Mouse (Mus musculus) embryonic facial prominence, embryonic 13.5 days (tissue): ENCODE measurements at regions not wholly inside any gene's neighbourhood (a gene's known extent, or its start where the extent isn't known, plus 50 kb on each side); places are given as distances from the start of the nearest gene placed in this dataset.
"Not testable (repeated sequence)": the region's sequence is repeated elsewhere in the genome, so short reads cannot be mapped to it uniquely, and the experiment has no call there.

Experiments used
- ATAC-seq: fragments of 200-750 bp; cut with Nextera tagmentation; 2 replicates; pipeline ENCODE4 v1.8.0; 2017; ENCODE audit warnings: low read depth; ENCODE audit not compliant: insufficient number of reproducible peaks, insufficient read depth, low FRiP score, low TSS enrichment
- H3K27ac ChIP-seq: fragments of 300-500 bp; sonication (generic); 2 replicates; pipeline ENCODE4 v1.5.1; 2015; ENCODE audit warnings: moderate library complexity, mild to moderate bottlenecking, inconsistent platforms
- H3K27me3 ChIP-seq: fragments of 300-500 bp; sonication (generic); 2 replicates; pipeline ENCODE4 v1.6.1; 2015; ENCODE audit warnings: mild to moderate bottlenecking, inconsistent platforms
- H3K36me3 ChIP-seq: fragments of 300-500 bp; sonication (generic); 2 replicates; pipeline ENCODE4 v1.6.1; 2015; ENCODE audit warnings: mild to moderate bottlenecking, inconsistent platforms
- H3K4me1 ChIP-seq: fragments of 300-500 bp; sonication (generic); 2 replicates; pipeline ENCODE4 v1.6.1; 2015; ENCODE audit warnings: inconsistent platforms
- H3K4me2 ChIP-seq: fragments of 300-500 bp; sonication (generic); 2 replicates; pipeline ENCODE4 v1.6.1; 2015; ENCODE audit warnings: moderate library complexity, mild to moderate bottlenecking, inconsistent platforms
- H3K4me3 ChIP-seq: fragments of 300-500 bp; sonication (generic); 2 replicates; pipeline ENCODE4 v1.5.1; 2015; ENCODE audit warnings: mild to moderate bottlenecking, inconsistent platforms
- H3K9ac ChIP-seq: fragments of 300-500 bp; sonication (generic); 2 replicates; pipeline ENCODE4 v1.6.1; 2015; ENCODE audit warnings: mild to moderate bottlenecking, inconsistent platforms
- H3K9me3 ChIP-seq: fragments of 300-500 bp; sonication (generic); 2 replicates; pipeline ENCODE4 v1.6.1; 2016; ENCODE audit warnings: inconsistent platforms
- WGBS: fragments of 180-500 bp; shearing (Covaris S2); methylation state at CpG from one replicate; pipeline ENCODE4 v1.1.7; 2015; ENCODE audit warnings: mixed read lengths; 5-methylcytosine and 5-hydroxymethylcytosine counted together

GRCm38 (mm10) chr12:114462566-114462965 is 918.9 kb downstream of the Adam6a start:
- H3K4me2 ChIP-seq = no peak overlapping the region
- H3K36me3 ChIP-seq = no peaks in the 10 kb centered on the region
- no peak overlapping the region for H3K4me3 ChIP-seq
- no peaks in the 10 kb centered on the region for H3K4me1 ChIP-seq
- H3K27ac ChIP-seq = no peak overlapping the region
- no peaks in the 10 kb centered on the region for H3K27me3 ChIP-seq
- H3K9ac ChIP-seq = no peak overlapping the region
- H3K9me3 ChIP-seq = peaks cover 22% of the 10 kb centered on the region
- no peak for ATAC-seq

DNA sequence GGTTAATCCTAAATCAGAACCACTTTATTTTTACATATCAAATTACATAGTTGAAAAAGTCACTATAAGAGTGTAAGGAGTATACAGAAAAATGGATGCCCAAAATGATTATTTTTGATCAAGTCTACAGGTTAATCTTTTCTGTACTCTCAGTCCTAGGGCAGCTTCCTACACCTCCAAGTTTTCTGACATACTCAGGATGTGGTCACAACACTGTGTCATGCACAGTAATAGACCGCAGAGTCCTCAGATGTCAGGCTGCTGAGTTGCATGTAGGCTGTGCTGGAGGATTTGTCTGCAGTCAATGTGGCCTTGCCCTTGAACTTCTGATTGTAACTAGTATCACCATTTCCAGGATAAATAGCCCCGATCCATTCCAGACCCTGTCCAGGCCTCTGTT is 925.1 kb downstream of the Adam6a start:
- no peaks in the 10 kb centered on the region for H3K27me3 ChIP-seq
- H3K27ac ChIP-seq = no peak overlapping the region
- no peak overlapping the region for H3K9ac ChIP-seq
- no peak overlapping the region for H3K4me3 ChIP-seq
- no peak overlapping the region for H3K4me2 ChIP-seq
- H3K9me3 ChIP-seq = peaks cover 7% of the 10 kb centered on the region; the same call in 1 of the 2 replicates
- H3K36me3 ChIP-seq = no peaks in the 10 kb centered on the region
- WGBS = 90% methylated on average over 2 of the region's 2 CpGs
- ATAC-seq = no peak
- no peaks in the 10 kb centered on the region for H3K4me1 ChIP-seq

- H3K27me3 ChIP-seq, H3K9ac ChIP-seq, H3K4me2 ChIP-seq, H3K36me3 ChIP-seq, H3K27ac ChIP-seq, ATAC-seq, H3K9me3 ChIP-seq, H3K4me3 ChIP-seq, H3K4me1 ChIP-seq: not testable (repeated sequence)
Measured at GRCm38 (mm10) chr12:114472678-114473077, 929.0 kb downstream of the Adam6a start.

GRCm38 (mm10) chr12:114478741-114479140 is 935.0 kb downstream of the Adam6a start:
- H3K4me2 ChIP-seq = no peak overlapping the region
- no peak overlapping the region for H3K4me3 ChIP-seq
- H3K27me3 ChIP-seq = no peaks in the 10 kb centered on the region
- H3K9ac ChIP-seq = no peak overlapping the region
- H3K9me3 ChIP-seq = peaks cover 7% of the 10 kb centered on the region
- H3K36me3 ChIP-seq = no peaks in the 10 kb centered on the region
- 79% methylated on average over 3 of the region's 3 CpGs for WGBS
- H3K27ac ChIP-seq = no peak overlapping the region
- no peak for ATAC-seq
- no peaks in the 10 kb centered on the region for H3K4me1 ChIP-seq

GRCm38 (mm10) chr12:114493500-114494031 is 949.9 kb downstream of the Adam6a start:
- not testable (repeated sequence) for ATAC-seq, H3K27ac ChIP-seq, H3K9me3 ChIP-seq, H3K27me3 ChIP-seq, H3K4me1 ChIP-seq, H3K4me3 ChIP-seq, H3K36me3 ChIP-seq, H3K4me2 ChIP-seq, H3K9ac ChIP-seq
- 63% methylated on average over 2 of the region's 2 CpGs for WGBS

DNA sequence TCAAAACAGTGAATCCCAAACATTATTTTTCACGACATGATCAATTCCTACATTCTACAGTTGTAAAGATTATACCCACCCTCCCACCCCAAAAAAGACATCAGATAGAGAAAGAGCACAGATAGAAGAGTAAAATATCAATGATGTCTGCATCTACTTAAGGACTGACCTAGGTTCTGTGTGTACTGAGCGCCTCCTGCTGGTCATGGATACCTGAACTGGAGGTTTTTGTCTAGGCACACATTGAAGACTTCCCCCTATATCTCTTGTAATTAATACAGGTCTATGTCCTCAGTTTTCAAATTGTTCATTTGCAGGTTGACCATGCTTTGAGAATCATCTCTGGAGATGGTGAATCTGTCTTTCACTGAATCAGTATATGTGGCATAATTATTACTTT is 952.0 kb downstream of the Adam6a start:
- Histone ChIP-seq H3K27ac (no peak overlapping the region), H3K4me2 (no peak overlapping the region), H3K9ac (no peak overlapping the region), H3K36me3 (no peaks in the 10 kb centered on the region), H3K27me3 (no peaks in the 10 kb centered on the region), H3K4me1 (no peaks in the 10 kb centered on the region), H3K9me3 (peaks cover 6% of the 10 kb centered on the region), H3K4me3 (no peak overlapping the region)
- WGBS = 36% methylated on average over 2 of the region's 2 CpGs
- no peak for ATAC-seq

DNA sequence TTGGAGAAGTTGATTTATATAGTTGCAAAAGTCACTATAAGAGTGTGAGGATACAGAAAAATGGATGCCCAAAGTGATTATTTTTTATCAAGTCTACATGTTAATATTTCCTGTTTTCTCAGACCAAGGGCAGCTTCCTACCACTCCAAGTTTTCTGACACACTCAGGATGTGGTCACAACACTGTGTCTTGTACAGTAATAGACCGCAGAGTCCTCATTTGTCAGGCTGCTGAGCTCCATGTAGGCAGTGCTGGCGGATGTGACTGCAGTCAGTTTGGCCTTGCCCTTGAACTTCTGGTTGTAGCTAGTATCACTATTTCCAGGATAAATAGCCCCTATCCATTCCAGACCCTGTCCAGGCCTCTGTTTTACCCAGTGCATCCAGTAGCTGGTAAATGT is 969.4 kb downstream of the Adam6a start:
- Histone ChIP-seq H3K4me2 (no peak overlapping the region), H3K36me3 (no peaks in the 10 kb centered on the region), H3K27ac (no peak overlapping the region), H3K27me3 (no peaks in the 10 kb centered on the region), H3K9me3 (0 out of 2 replicates have a peak, but pooled peaks cover 3% of the 10 kb centered on the region), H3K4me1 (no peaks in the 10 kb centered on the region), H3K9ac (no peak overlapping the region), H3K4me3 (no peak overlapping the region)
- ATAC-seq = no peak
- 90% methylated on average over 2 of the region's 2 CpGs for WGBS

- H3K27me3 ChIP-seq, H3K36me3 ChIP-seq, ATAC-seq, H3K4me2 ChIP-seq, H3K9ac ChIP-seq, H3K27ac ChIP-seq, H3K9me3 ChIP-seq, H3K4me1 ChIP-seq, H3K4me3 ChIP-seq: not testable (repeated sequence)
- 56% methylated on average over 1 of the region's 1 CpGs for WGBS
Measured at GRCm38 (mm10) chr12:114542094-114542493, 998.4 kb downstream of the Adam6a start.

DNA sequence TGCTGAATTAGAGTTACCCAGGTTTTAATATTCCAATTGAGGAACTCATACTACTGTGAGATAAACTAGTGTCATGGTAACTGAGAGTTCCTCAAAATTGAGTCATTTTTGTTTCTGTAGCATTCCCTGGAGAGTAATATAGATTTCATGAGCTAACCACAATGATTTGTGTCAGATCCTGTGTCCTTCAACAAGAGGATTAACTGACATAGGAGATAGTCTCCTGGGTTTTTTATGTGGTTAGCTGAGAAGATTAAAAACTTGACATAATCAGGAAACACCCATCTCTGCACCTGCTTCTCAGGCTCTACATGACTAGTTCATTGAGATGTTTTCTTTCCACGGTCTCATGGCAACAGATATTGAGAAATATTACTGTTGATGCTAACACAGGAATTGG is 1001.2 kb downstream of the Adam6a start:
- not testable (repeated sequence) for H3K9ac ChIP-seq, H3K27me3 ChIP-seq, H3K4me3 ChIP-seq, H3K4me1 ChIP-seq, H3K36me3 ChIP-seq, H3K27ac ChIP-seq, ATAC-seq, H3K4me2 ChIP-seq
- 53% methylated on average over 1 of the region's 1 CpGs for WGBS
- H3K9me3 ChIP-seq = peaks cover 20% of the 10 kb centered on the region

DNA sequence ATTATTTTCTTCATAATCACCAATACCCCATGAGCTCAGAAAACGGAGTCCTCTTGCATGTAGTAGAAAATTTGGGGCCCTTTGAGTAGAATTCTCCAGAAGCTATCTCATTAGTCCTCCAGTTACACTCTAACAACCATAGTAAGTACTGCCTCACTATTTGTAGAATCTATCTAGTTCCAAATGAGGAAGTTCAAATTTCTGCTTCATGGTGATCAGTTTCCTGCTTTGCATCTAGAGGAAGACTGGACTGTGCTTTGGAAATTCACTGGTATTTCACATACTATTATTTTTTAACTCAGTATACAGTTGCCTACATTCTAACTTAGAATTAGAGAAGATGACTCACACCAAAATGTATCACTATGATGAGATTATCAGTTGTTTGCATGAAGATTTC is 1018.7 kb downstream of the Adam6a start:
- Histone ChIP-seq H3K4me3 (no peak overlapping the region), H3K9me3 (peaks cover 23% of the 10 kb centered on the region), H3K36me3 (no peaks in the 10 kb centered on the region), H3K4me1 (no peaks in the 10 kb centered on the region), H3K9ac (no peak overlapping the region), H3K27ac (no peak overlapping the region), H3K27me3 (no peaks in the 10 kb centered on the region), H3K4me2 (no peak overlapping the region)
- ATAC-seq = no peak
- 44% methylated on average over 1 of the region's 1 CpGs for WGBS

- WGBS = 56% methylated on average over 5 of the region's 5 CpGs
- no peak overlapping the region for H3K4me3 ChIP-seq
- ATAC-seq = no peak
Measured at GRCm38 (mm10) chr12:114562978-114563377, 1019.3 kb downstream of the Adam6a start.

DNA sequence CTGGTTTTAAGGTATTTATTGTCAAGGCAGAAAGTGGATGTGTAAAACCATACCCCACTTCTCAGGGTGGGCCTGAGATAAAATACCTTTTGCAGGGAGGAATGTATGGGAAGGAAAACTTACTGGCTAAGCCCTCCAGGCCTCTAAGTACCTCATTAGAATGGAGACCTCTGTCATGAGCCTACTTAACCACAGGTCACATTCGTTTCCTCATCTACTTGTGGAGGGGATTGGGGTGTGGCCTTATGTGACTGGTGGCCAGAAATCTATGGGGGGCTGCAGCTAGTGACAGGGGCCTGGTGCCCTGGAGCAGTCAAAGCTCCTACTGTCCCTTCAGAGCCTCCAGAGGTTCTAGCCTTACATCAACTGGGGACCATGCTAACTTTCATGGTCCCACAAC is 1020.0 kb downstream of the Adam6a start:
- Histone ChIP-seq H3K27ac (no peak overlapping the region), H3K4me3 (no peak overlapping the region), H3K36me3 (no peaks in the 10 kb centered on the region), H3K4me1 (no peaks in the 10 kb centered on the region), H3K27me3 (no peaks in the 10 kb centered on the region), H3K9ac (no peak overlapping the region), H3K9me3 (peaks cover 22% of the 10 kb centered on the region), H3K4me2 (no peak overlapping the region)
- ATAC-seq = no peak
- 57% methylated on average over 1 of the region's 1 CpGs for WGBS

More at GRCm38 (mm10) chr12:114562978-114563377, 1019.3 kb downstream of the Adam6a start:
- H3K27ac ChIP-seq = no peak overlapping the region
- H3K9me3 ChIP-seq = peaks cover 23% of the 10 kb centered on the region
- no peak overlapping the region for H3K4me2 ChIP-seq
- no peaks in the 10 kb centered on the region for H3K4me1 ChIP-seq
- H3K9ac ChIP-seq = no peak overlapping the region
- H3K27me3 ChIP-seq = no peaks in the 10 kb centered on the region
- no peaks in the 10 kb centered on the region for H3K36me3 ChIP-seq

DNA sequence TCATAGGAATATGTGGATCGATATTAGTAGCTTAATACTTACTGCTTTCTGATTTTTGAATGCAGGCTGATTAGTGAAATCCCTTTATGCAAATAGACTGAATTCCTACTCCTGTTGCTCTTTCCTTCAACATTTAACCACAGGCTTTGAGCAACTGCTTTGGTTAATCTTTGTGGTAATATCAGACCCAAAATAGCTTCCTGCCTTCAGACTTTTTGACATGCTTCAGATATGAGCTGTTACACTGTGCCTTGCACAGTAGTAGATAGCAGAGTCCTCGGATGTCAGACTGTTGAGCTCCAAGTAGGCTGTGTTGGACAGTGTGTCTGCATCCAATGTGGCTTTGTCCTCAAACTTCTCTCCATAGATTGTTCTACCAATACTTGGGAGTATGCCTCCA is 1020.6 kb downstream of the Adam6a start:
- no peak overlapping the region for H3K4me3 ChIP-seq
- H3K4me2 ChIP-seq = no peak overlapping the region
- H3K27me3 ChIP-seq = no peaks in the 10 kb centered on the region
- H3K9ac ChIP-seq = no peak overlapping the region
- no peak for ATAC-seq
- H3K36me3 ChIP-seq = no peaks in the 10 kb centered on the region
- no peaks in the 10 kb centered on the region for H3K4me1 ChIP-seq
- H3K27ac ChIP-seq = no peak overlapping the region
- 66% methylated on average over 2 of the region's 2 CpGs for WGBS
- H3K9me3 ChIP-seq = peaks cover 21% of the 10 kb centered on the region
